Mouse (Mus musculus) thymus, adult 2 months (tissue): ENCODE data around the gene Gm20388.

ENCODE experiments used
- CTCF ChIP-seq: fragments of 200-500 bp; IDR thresholded peaks from 2 replicates; pipeline ENCODE4 v1.5.1; 2012; ENCODE audit warnings: mild to moderate bottlenecking, control low read depth, low read length, moderate library complexity, borderline replicate concordance; ENCODE audit not compliant: control insufficient read depth, poor library complexity, insufficient read depth; ENCODE audit errors: extremely low read depth
- POLR2A ChIP-seq: fragments of 200-500 bp; IDR thresholded peaks from 2 replicates; pipeline ENCODE4 v1.6.1; 2012; ENCODE audit warnings: mild to moderate bottlenecking, low read length, control low read depth, moderate library complexity; ENCODE audit not compliant: control insufficient read depth, poor library complexity, insufficient read depth; ENCODE audit errors: extremely low read depth

- TF ChIP-seq CTCF: no peak
- no peak for TF ChIP-seq POLR2A
These were observed 273.7 kb downstream of the Gm20388 start for GRCm38 (mm10) chr8:120184366-120184765.
